Mouse (Mus musculus): ENCODE data around the gene Mgst1. TPM values are rescaled to one million over a fixed set of nuclear protein-coding genes. Genes with fewer than 3 reads are reported as not detected.

Mgst1 gene
- total RNA-seq, 2 experiments from 2014 or later: 657 to 848 TPM

Other genes with a start within 250 kb of the Mgst1 start
- gene Slc15a5, start 60.4 kb upstream of the Mgst1 start, total RNA-seq (2015): not detected in 2 replicates
- not detected in 2 replicates for gene Slc15a5, start 60.4 kb upstream of the Mgst1 start, total RNA-seq (2017)